Mouse (Mus musculus) liver, embryonic 14.5 days (tissue): ENCODE data around the gene Gm10638.

Experiments
- CTCF ChIP-seq: IDR thresholded peaks from 2 replicates; pipeline ENCODE4 v1.5.1; 2016; ENCODE audit warnings: antibody characterized with exemption, low read depth, control low read depth
- EP300 ChIP-seq: IDR thresholded peaks from 2 replicates; pipeline ENCODE4 v1.6.1; 2016; ENCODE audit warnings: antibody characterized with exemption, low read depth

DNA sequence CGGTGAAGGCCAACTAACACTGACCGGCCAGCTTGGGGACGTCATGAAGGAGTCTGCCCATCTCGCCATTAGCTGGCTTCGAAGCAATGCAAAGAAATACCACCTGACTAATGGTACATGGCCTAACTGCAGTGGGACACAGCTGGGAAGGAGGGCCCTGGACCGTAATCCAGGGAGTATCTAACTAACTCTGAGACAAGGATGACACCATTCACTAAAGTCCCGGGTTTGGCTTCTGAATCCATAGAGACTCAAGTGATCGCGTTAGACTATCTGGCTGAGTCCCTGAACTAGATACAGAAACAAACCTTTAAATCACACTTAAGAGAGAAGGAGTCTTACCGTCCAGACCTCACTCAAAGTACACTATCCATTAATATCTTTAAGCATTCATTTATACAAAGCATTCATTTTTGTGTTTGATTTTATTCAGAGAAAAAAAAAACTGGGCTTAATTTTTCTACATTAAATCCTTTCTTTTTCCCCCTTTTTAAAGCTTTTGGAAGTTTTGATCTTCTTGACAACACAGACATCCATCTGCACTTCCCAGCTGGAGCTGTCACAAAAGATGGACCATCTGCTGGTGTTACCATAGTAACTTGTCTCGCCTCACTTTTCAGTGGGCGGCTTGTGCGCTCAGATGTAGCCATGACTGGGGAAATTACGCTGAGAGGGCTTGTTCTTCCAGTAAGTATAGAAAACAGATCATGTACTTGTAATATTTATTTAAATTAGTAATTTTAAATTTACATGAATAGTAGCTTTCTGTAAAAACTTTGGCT, 31.9 kb upstream of the Gm10638 start:
- TF ChIP-seq CTCF (no peak), EP300 (no peak)
